Mouse (Mus musculus) intestine, embryonic 15.5 days (tissue): ENCODE measurements around the gene Asic2. TPM values are rescaled to one million over a fixed set of nuclear protein-coding genes. Genes with fewer than 3 reads are reported as not detected.

Source experiments
- ATAC-seq: fragments of 200-750 bp; cut with Nextera tagmentation; 2 replicates; pipeline ENCODE4 v1.8.0; 2017; ENCODE audit warnings: moderate TSS enrichment, moderate library complexity
- H3K27ac ChIP-seq: fragments of 300-500 bp; sonication (generic); 2 replicates; pipeline ENCODE4 v1.5.1; 2015; ENCODE audit warnings: mild to moderate bottlenecking, inconsistent platforms
- H3K27me3 ChIP-seq: fragments of 300-500 bp; sonication (generic); replicated peaks from 2 replicates; pipeline ENCODE4 v1.6.1; 2015; ENCODE audit warnings: inconsistent platforms
- H3K36me3 ChIP-seq: fragments of 300-500 bp; sonication (generic); 2 replicates; pipeline ENCODE4 v1.6.1; 2015; ENCODE audit warnings: inconsistent platforms
- H3K4me1 ChIP-seq: fragments of 300-500 bp; sonication (generic); replicated peaks from 2 replicates; pipeline ENCODE4 v1.6.1; 2015; ENCODE audit warnings: inconsistent platforms
- H3K4me2 ChIP-seq: fragments of 300-500 bp; sonication (generic); replicated peaks from 2 replicates; pipeline ENCODE4 v1.6.1; 2015; ENCODE audit warnings: mild to moderate bottlenecking, inconsistent platforms
- H3K4me3 ChIP-seq: fragments of 300-500 bp; sonication (generic); replicated peaks from 2 replicates; pipeline ENCODE4 v1.5.1; 2015; ENCODE audit warnings: inconsistent platforms
- H3K9ac ChIP-seq: fragments of 300-500 bp; sonication (generic); 2 replicates; pipeline ENCODE4 v1.6.1; 2015; ENCODE audit warnings: inconsistent platforms
- H3K9me3 ChIP-seq: fragments of 300-500 bp; sonication (generic); 2 replicates; pipeline ENCODE4 v1.6.1; 2016; ENCODE audit warnings: inconsistent platforms
- WGBS: fragments of 180-500 bp; shearing (Covaris S2); methylation state at CpG from one replicate; pipeline ENCODE4 v1.1.7; 2015; 5-methylcytosine and 5-hydroxymethylcytosine counted together
- polyA plus RNA-seq: library from polyadenylated mRNA; unstranded; fragments of >200 nt; fragmentation: Nextera tagmentation; extraction: Ambion mirVana; gene quantifications from 2 replicates; pipeline ENCODE4 v1.2.1, GENCODE M21; 2015

Gene Asic2
- polyA plus RNA-seq, 1 experiment from 2014 or later, result 0.19 TPM

DNA sequence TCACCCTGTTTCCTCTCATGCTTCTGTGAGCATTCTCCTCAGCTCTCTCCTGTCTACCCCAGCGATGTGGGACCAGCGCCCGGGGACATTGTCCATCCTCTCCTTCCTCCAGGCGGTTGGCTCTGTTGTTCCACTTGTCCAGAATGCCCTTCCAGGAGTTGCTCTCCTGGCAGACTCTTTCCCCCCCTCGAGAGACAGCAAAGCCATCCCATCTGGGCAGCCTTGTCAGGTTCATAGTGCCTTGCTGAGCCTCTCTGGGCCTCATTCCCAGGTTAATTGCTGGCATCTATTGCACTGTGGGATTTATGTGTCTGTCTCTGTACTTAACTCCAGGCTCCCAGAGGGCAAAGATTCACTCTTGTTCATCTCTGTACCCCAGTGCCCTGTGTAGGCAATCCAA is 972.6 kb downstream of the Asic2 start:
- H3K9ac ChIP-seq, result no peak overlapping the region
- no peak overlapping the region for H3K4me2 ChIP-seq
- no peaks in the 10 kb centered on the region for H3K27me3 ChIP-seq
- no peak overlapping the region for H3K27ac ChIP-seq
- no peak overlapping the region for H3K4me3 ChIP-seq
- H3K4me1 ChIP-seq, result no peaks in the 10 kb centered on the region
- H3K36me3 ChIP-seq, result no peaks in the 10 kb centered on the region
- no peaks in the 10 kb centered on the region for H3K9me3 ChIP-seq
- 85% methylated on average over 5 of the region's 5 CpGs for WGBS
- ATAC-seq, result no peak

DNA sequence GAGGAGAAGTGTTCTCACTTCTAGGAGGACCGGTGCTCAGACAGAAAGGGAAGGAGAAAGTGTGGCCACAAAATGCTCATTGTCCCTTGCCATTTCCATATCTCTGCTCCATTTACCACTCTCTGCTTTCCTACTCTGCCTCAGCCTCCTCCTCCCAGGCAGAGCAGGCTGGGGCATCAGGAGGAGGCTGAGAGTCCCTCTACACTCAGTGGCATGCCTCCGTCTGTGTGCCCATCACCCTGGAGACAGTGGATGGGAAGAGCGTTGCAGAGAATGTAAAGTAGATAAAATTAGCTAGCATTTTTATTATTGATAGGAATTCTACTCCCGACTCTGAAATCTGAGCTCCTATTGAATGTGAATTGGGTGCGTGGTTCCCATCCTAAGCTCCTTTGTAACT is 984.7 kb downstream of the Asic2 start:
- H3K36me3 ChIP-seq, result no peaks in the 10 kb centered on the region
- no peak overlapping the region for H3K9ac ChIP-seq
- WGBS, result 88% methylated on average over 5 of the region's 5 CpGs
- H3K27ac ChIP-seq, result no peak overlapping the region
- no peaks in the 10 kb centered on the region for H3K9me3 ChIP-seq
- H3K27me3 ChIP-seq, result no peaks in the 10 kb centered on the region
- no peak overlapping the region for H3K4me3 ChIP-seq
- no peaks in the 10 kb centered on the region for H3K4me1 ChIP-seq
- ATAC-seq, result no peak
- H3K4me2 ChIP-seq, result no peak overlapping the region

DNA sequence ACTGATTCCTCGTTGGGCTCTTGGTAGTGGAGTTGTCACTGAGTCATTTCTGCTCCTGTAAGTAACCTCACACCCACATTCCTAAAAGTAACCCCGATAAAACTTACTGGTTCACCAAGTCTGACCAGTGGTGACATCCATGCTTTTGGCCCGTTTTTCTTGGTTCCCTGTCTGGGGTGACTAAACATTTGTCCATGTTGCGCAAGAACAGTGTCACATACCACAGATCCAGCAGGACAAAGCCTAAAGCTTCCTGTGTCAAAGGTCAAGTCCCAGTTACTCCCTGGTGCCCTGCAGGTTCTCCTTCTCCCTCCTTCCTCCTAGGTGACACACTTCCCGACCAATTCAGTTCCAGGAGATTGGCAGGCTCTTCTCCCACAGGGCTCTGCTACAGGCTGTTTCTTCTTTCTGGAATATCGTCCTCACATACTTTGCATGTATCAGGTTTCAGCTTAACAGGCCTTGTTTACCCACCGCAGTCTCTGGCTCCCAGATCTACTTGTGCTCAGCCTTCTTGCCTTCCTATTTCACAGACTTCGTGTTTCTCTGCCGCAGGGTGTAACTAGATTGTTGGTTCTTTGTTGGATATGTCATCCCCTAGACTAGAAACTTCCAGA is 991.9 kb downstream of the Asic2 start:
- Histone ChIP-seq H3K9me3 (no peaks in the 10 kb centered on the region), H3K27me3 (no peaks in the 10 kb centered on the region), H3K27ac (no peak overlapping the region), H3K9ac (no peak overlapping the region), H3K4me2 (no peak overlapping the region), H3K4me1 (no peaks in the 10 kb centered on the region), H3K4me3 (no peak overlapping the region), H3K36me3 (no peaks in the 10 kb centered on the region)
- 45% methylated on average over 9 of the region's 9 CpGs for WGBS
- no peak for ATAC-seq

DNA sequence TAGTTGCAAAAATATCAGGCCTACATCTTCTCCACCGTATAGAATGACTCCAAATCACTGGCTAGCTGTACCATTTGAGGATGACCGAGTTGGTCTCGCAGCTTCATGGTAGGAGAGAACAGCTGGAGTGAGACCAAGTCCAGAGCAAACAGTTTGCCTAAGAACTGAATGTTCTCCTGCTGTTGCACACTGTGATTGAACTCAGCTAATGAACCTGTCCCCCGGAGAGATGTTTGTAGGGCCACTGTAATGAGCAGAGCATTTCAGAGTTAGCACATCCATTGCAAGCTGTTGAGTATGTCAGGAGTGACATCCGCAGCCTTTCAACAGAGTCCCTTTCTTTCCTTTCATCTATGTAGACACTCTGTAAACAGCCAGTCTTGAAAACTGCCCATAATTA is 993.6 kb downstream of the Asic2 start:
- Histone ChIP-seq H3K27ac (no peak overlapping the region), H3K27me3 (no peaks in the 10 kb centered on the region), H3K9ac (no peak overlapping the region), H3K4me2 (no peak overlapping the region), H3K36me3 (no peaks in the 10 kb centered on the region), H3K4me3 (no peak overlapping the region), H3K4me1 (no peaks in the 10 kb centered on the region), H3K9me3 (no peaks in the 10 kb centered on the region)
- ATAC-seq, result no peak
- WGBS, result 86% methylated on average over 5 of the region's 5 CpGs

DNA sequence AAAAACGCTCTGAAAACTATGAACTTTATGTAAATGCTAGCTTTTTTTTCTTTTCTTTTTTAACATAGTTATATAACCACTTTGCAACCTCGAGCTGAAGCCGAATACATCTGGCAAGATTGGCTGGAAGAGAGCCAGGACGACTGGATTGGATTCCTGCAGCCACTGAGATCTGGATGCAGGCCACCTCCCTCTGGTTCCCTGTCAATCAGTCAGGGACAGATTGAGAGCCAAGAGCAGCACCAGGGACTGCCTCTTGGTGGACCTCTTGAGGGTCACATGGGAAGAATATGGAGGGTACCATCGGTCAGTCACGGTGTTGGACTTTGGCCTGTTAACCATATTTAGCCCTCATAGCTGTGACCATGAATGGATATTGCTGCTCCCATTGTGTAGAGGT is 994.3 kb downstream of the Asic2 start:
- Histone ChIP-seq H3K27ac (no peak overlapping the region), H3K4me3 (no peak overlapping the region), H3K36me3 (no peaks in the 10 kb centered on the region), H3K9ac (no peak overlapping the region), H3K27me3 (no peaks in the 10 kb centered on the region), H3K4me1 (no peaks in the 10 kb centered on the region), H3K4me2 (no peak overlapping the region), H3K9me3 (no peaks in the 10 kb centered on the region)
- 63% methylated on average over 6 of the region's 6 CpGs for WGBS
- ATAC-seq, result no peak

DNA sequence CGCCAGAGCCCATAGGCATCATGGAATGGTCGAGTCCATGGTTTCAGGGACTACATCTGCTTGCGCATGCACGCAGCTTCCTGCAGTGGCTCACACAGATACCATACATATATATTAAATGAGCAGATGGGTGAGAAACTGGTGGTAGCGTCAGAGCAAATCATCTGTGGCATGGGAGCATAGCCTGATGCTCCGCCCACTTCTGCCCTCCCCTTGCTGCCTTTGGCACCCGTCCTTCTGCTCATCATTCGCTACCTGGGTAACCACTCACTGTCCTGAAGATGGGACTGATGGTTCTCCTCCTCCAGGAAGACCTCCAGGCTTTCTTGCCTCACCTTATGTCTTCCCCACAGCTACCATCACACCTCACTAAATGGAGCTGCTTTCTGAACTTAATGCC is 995.0 kb downstream of the Asic2 start:
- H3K36me3 ChIP-seq, result no peaks in the 10 kb centered on the region
- no peaks in the 10 kb centered on the region for H3K4me1 ChIP-seq
- no peak overlapping the region for H3K27ac ChIP-seq
- H3K9ac ChIP-seq, result no peak overlapping the region
- 91% methylated on average over 8 of the region's 8 CpGs for WGBS
- H3K9me3 ChIP-seq, result no peaks in the 10 kb centered on the region
- no peaks in the 10 kb centered on the region for H3K27me3 ChIP-seq
- no peak overlapping the region for H3K4me3 ChIP-seq
- no peak overlapping the region for H3K4me2 ChIP-seq
- ATAC-seq, result no peak

DNA sequence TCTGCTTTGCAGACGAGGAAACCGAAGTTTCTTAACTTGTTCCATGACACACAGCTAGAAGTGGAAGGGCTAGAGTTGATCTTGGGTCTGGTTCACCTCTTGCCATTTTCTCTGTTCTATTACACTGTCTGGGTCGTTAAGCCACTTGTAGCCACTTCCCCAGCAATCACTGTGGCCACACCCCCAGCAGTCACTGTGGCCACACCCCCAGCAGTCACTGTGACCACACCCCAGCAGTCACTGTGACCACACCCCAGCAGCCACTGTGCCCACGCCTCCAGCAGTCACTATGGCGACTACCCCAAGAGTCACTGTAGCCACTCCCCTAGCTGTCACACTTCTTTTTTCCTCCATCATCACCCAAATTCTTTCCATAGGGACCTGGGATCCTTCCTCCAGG is 1000.7 kb downstream of the Asic2 start:
- WGBS, result 51% methylated on average over 5 of the region's 5 CpGs
- H3K36me3 ChIP-seq, result no peaks in the 10 kb centered on the region
- H3K9me3 ChIP-seq, result no peaks in the 10 kb centered on the region
- no peaks in the 10 kb centered on the region; the same call in 1 of the 2 replicates for H3K27me3 ChIP-seq
- no peak overlapping the region for H3K4me2 ChIP-seq
- no peak overlapping the region for H3K9ac ChIP-seq
- no peaks in the 10 kb centered on the region for H3K4me1 ChIP-seq
- H3K27ac ChIP-seq, result no peak overlapping the region
- ATAC-seq, result peak; percentile 51; the same call in 1 of the 2 replicates
- no peak overlapping the region for H3K4me3 ChIP-seq

DNA sequence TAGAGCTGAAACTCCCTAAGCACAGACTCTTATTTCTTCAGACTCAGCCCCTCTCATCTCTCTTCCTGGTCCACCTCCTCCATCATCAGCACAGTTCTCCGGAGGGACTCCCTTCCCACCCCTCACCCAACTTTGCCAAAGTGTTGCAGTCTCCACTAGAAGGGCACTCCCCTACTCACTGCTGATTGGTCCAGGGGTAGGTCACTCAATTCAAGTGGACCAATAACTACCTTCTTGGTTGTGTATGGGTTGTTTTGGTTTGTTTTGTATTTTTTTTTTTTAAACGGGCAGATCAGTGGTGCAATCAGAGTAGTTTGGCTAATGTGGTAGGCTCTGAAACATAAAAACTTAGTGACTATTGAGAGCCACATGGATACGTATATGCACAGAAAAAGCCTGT is 1002.2 kb downstream of the Asic2 start:
- ATAC-seq, result no peak
- no peak overlapping the region for H3K4me3 ChIP-seq

DNA sequence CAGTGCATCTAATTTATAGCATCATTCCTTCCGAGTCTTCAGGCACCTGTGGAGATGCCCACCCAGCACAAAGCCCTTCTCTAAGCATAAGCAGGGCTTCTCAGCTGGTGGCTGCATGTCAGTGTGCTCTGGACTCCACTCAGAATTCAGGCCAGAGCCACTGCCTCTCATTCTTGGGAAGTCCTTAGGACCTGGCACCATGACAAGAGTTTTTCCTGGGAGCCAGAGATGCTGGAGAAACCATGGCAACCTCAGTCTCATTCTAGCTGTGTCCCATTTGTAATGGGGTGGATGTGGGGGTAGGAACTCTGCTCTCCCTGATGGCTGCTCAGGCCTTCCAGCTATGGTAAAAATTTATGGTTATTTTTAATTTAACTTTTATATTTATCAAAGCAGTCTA is 1006.9 kb downstream of the Asic2 start:
- Histone ChIP-seq H3K9ac (no peak overlapping the region), H3K4me1 (no peaks in the 10 kb centered on the region), H3K27me3 (peaks cover 8% of the 10 kb centered on the region), H3K9me3 (no peaks in the 10 kb centered on the region), H3K36me3 (no peaks in the 10 kb centered on the region), H3K4me2 (no peak overlapping the region), H3K4me3 (no peak overlapping the region), H3K27ac (no peak overlapping the region)
- 62% methylated on average over 1 of the region's 1 CpGs for WGBS
- no peak for ATAC-seq

More for the DNA sequence above, 1002.2 kb downstream of the Asic2 start:
- no peak overlapping the region for H3K27ac ChIP-seq
- H3K9ac ChIP-seq, result no peak overlapping the region
- no peaks in the 10 kb centered on the region for H3K9me3 ChIP-seq
- H3K4me2 ChIP-seq, result no peak overlapping the region
- no peaks in the 10 kb centered on the region for H3K4me1 ChIP-seq
- H3K36me3 ChIP-seq, result no peaks in the 10 kb centered on the region
- WGBS, result 53% methylated on average over 3 of the region's 3 CpGs
- H3K27me3 ChIP-seq, result no peaks in the 10 kb centered on the region; the same call in 1 of the 2 replicates

DNA sequence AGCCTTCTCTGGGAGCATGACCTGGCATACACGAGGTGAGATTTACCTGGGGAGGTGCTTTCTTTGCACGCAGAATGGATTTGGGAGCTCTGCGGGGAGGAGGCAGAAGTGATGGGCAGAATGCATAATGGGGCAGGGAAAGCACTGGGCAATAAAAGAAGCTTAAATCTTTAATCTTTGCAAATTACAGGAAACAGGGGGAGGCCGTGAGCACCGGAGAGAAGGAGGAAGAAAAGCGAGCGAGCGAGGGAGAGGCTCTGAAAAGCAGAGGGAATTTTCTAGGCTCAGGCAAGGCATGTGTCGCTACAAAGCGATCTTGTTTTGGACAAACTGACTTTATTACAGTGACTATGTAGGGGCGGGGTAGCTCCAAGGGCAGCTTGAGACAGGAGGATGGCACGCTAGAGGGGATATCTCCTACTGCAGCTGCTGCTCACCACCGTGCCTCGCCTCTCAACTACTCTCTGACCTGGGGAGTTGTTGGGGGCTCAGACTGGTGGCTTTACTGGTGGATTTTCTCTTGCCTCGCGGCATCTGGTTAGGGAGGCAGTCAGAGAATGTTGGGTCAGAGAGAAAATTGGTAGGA is 1010.1 kb downstream of the Asic2 start:
- ATAC-seq, result no peak
- peaks cover 8% of the 10 kb centered on the region for H3K27me3 ChIP-seq
- H3K36me3 ChIP-seq, result no peaks in the 10 kb centered on the region
- no peaks in the 10 kb centered on the region for H3K4me1 ChIP-seq
- H3K4me3 ChIP-seq, result no peak overlapping the region
- no peak overlapping the region for H3K4me2 ChIP-seq
- H3K27ac ChIP-seq, result no peak overlapping the region
- H3K9ac ChIP-seq, result no peak overlapping the region
- WGBS, result 6% methylated on average over 16 of the region's 16 CpGs
- H3K9me3 ChIP-seq, result no peaks in the 10 kb centered on the region

DNA sequence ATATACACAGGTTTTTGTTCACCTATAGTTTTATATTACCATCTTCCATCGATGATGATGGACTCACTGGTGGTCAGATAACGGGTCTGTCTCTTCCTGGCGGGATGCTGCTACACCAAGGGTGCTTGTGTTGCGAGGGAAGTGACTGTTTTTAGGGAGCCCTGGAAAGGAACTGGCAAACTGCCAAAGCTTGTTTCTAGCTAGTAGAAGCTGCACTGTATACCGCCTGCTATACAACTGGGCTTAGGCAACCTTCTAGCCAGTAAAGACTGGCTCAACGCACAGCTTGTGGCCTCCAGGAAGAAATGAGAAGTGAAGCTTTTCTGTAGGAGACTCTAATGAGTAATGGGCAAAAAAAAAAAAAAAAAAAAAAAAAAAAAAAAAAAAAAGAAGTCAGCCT is 1012.3 kb downstream of the Asic2 start:
- 74% methylated on average over 6 of the region's 6 CpGs for whole genome bisulfite sequencing
- H3K4me2 ChIP-seq, result no peak overlapping the region
- H3K27ac ChIP-seq, result no peak overlapping the region

DNA sequence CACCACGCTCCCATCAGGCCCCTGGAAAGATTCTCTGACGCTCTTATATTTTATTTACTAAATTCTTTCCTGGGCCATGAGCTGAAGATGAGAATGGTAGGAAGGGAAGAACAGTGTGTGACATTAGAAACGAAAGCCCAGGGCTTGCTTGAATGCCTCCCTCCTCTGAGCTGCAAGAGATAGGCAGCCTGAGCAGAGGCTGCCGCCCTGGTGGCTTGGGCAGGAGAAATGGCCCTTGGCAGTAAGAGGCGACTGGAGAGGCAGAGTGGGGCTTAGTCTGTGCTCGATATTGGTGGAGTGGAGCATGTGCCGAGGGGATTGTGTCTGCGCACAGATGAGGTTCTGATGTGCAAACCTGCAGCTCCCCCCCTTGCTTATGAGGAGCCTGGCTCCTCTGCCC is 1014.1 kb downstream of the Asic2 start:
- ATAC-seq, result no peak
- 74% methylated on average over 8 of the region's 8 CpGs for WGBS
- no peak overlapping the region for H3K27ac ChIP-seq
- H3K9ac ChIP-seq, result no peak overlapping the region
- H3K4me1 ChIP-seq, result no peaks in the 10 kb centered on the region
- H3K4me2 ChIP-seq, result no peak overlapping the region
- H3K4me3 ChIP-seq, result no peak overlapping the region
- peaks cover 8% of the 10 kb centered on the region for H3K27me3 ChIP-seq
- no peaks in the 10 kb centered on the region for H3K9me3 ChIP-seq
- H3K36me3 ChIP-seq, result no peaks in the 10 kb centered on the region

More for the DNA sequence above, 1012.3 kb downstream of the Asic2 start:
- H3K4me3 ChIP-seq, result no peak overlapping the region
- no peaks in the 10 kb centered on the region for H3K4me1 ChIP-seq
- peaks cover 8% of the 10 kb centered on the region for H3K27me3 ChIP-seq
- H3K9ac ChIP-seq, result no peak overlapping the region
- no peaks in the 10 kb centered on the region for H3K9me3 ChIP-seq
- no peaks in the 10 kb centered on the region for H3K36me3 ChIP-seq
- no peak for ATAC-seq

DNA sequence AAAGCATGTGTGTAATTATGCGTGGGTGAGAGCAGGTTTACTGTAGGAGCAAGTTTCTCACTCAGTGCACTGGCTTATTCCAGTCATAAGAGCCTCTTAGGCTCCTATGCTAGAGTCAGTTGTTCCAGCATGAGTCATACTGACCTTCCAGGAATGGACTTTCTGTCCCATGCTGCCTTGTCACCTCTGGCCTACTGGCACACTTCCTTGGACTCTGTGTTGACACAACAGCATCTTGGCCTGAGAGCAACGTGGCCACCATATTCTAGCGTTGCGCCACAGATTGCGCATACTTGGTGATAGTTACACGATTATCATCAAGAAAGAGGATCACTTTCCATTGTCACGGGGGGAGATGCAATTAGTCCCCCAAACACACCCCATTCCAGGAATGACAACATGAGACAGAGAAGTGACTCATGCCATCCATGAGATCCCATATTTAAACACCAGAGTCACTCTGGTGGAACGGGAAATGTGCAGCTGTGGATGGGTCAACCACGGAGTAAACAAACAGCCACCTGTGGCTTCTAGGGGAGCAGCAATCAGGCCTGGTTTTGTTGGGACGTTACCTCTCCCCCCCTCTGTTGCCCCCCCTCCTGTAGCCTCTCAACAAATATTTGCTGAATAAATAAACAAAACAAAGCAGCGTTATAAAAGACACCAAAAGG is 1019.1 kb downstream of the Asic2 start:
- H3K4me3 ChIP-seq, result no peak overlapping the region
- H3K27ac ChIP-seq, result no peak overlapping the region
- WGBS, result 66% methylated on average over 11 of the region's 11 CpGs
- no peaks in the 10 kb centered on the region for H3K36me3 ChIP-seq
- no peaks in the 10 kb centered on the region for H3K9me3 ChIP-seq
- H3K4me2 ChIP-seq, result no peak overlapping the region
- H3K27me3 ChIP-seq, result no peaks in the 10 kb centered on the region
- H3K4me1 ChIP-seq, result no peaks in the 10 kb centered on the region
- ATAC-seq, result no peak
- no peak overlapping the region for H3K9ac ChIP-seq
